Mouse (Mus musculus) ES-Bruce4 (cell line): ENCODE measurements around the gene Teddm2. TPM values are rescaled to one million over a fixed set of nuclear protein-coding genes. Genes with fewer than 3 reads are reported as not detected.

Experiments used
- H3K27ac ChIP-seq: 2 replicates; pipeline ENCODE4 v1.5.1; 2012; ENCODE audit warnings: low read length, inconsistent platforms; ENCODE audit not compliant: insufficient read depth
- H3K27me3 ChIP-seq: 2 replicates; pipeline ENCODE4 v1.6.1; 2012; ENCODE audit warnings: mild to moderate bottlenecking, low read length, inconsistent platforms; ENCODE audit not compliant: control insufficient read depth, poor library complexity, insufficient read depth, severe bottlenecking
- H3K36me3 ChIP-seq: 2 replicates; pipeline ENCODE4 v1.6.1; 2012; ENCODE audit warnings: inconsistent platforms, mild to moderate bottlenecking, low read length, moderate library complexity; ENCODE audit not compliant: control insufficient read depth, poor library complexity, insufficient read depth, severe bottlenecking
- H3K4me1 ChIP-seq: one replicate; pipeline ENCODE4 v1.8.1; 2011; ENCODE audit warnings: low read length; ENCODE audit not compliant: control insufficient read depth, insufficient read depth
- H3K4me3 ChIP-seq: 2 replicates; pipeline ENCODE4 v1.5.1; 2011; ENCODE audit warnings: low read depth, mild to moderate bottlenecking, low read length
- H3K9ac ChIP-seq: 2 replicates; pipeline ENCODE4 v1.6.1; 2012; ENCODE audit warnings: low read depth, mild to moderate bottlenecking, inconsistent platforms; ENCODE audit not compliant: poor library complexity, severe bottlenecking
- H3K9me3 ChIP-seq: replicated peaks from 2 replicates; pipeline ENCODE4 v1.6.1; 2012; ENCODE audit warnings: mild to moderate bottlenecking, low read length, inconsistent platforms; ENCODE audit not compliant: control insufficient read depth, poor library complexity, insufficient read depth, severe bottlenecking
- CTCF ChIP-seq: IDR thresholded peaks from one replicate; pipeline ENCODE4 v1.8.1; 2011; ENCODE audit warnings: low read depth, low read length
- EP300 ChIP-seq: IDR thresholded peaks from 2 replicates; pipeline ENCODE4 v1.6.1; 2011; ENCODE audit warnings: low read depth, low read length; ENCODE audit not compliant: insufficient read depth
- POLR2A ChIP-seq: IDR thresholded peaks from one replicate; pipeline ENCODE4 v1.8.1; 2011; ENCODE audit warnings: low read length; ENCODE audit not compliant: insufficient read depth
- polyA plus RNA-seq: library from polyadenylated mRNA; stranded (reverse); fragments of >200 nt; gene quantifications from 2 replicates; pipeline ENCODE4 v1.2.4, GENCODE M21; 2011; ENCODE audit warnings: low read depth; ENCODE audit not compliant: missing spikeins, insufficient read depth, insufficient read length

Teddm2 gene
- polyA plus RNA-seq, 1 experiment, result not detected

DNA sequence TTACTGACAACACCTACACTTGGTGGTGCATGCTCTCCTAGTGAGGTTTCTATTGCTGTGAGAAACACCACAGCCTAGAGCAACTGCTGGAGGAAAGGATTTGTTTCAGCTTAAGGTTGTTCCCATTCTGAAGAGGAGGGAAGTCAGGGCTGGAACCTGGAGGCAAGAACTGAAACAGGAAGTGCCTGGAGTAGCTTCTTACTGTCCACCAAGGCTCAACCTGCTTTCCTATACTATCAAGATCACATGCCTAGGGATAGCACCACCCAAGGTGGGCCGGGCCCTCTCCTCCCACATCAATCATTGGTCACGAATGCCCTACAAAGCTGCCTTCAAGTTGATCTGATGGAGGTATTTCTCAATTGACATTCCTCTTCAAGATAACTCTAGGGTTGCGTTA lies 21.6 kb upstream of the Teddm2 start:
- Histone ChIP-seq H3K27me3 (no peaks in the 10 kb centered on the region), H3K4me1 (no peaks in the 10 kb centered on the region), H3K27ac (no peak overlapping the region), H3K9ac (no peak overlapping the region), H3K9me3 (no peaks in the 10 kb centered on the region), H3K4me3 (no peak overlapping the region), H3K36me3 (no peaks in the 10 kb centered on the region)
- no peak for TF ChIP-seq EP300
- TF ChIP-seq CTCF, result no peak
- no peak for TF ChIP-seq POLR2A

- Histone ChIP-seq H3K27me3 (no peaks in the 10 kb centered on the region), H3K27ac (no peak overlapping the region), H3K9ac (no peak overlapping the region), H3K9me3 (no peaks in the 10 kb centered on the region; the same call in 1 of the 2 replicates), H3K36me3 (no peaks in the 10 kb centered on the region), H3K4me3 (no peak overlapping the region), H3K4me1 (no peaks in the 10 kb centered on the region)
- TF ChIP-seq POLR2A (no peak), EP300 (no peak), CTCF (no peak)
Measured at GRCm38 (mm10) chr1:153918521-153919206, 18.6 kb upstream of the Teddm2 start.

- Histone ChIP-seq H3K27ac (no peak overlapping the region), H3K9me3 (no peaks in the 10 kb centered on the region; the same call in 1 of the 2 replicates), H3K27me3 (no peaks in the 10 kb centered on the region), H3K4me3 (no peak overlapping the region), H3K9ac (no peak overlapping the region), H3K36me3 (peaks cover 17% of the 10 kb centered on the region), H3K4me1 (no peaks in the 10 kb centered on the region)
- TF ChIP-seq CTCF, result no peak
- no peak for TF ChIP-seq EP300
- no peak for TF ChIP-seq POLR2A
Measured at GRCm38 (mm10) chr1:153913869-153914268, 13.8 kb upstream of the Teddm2 start.

DNA sequence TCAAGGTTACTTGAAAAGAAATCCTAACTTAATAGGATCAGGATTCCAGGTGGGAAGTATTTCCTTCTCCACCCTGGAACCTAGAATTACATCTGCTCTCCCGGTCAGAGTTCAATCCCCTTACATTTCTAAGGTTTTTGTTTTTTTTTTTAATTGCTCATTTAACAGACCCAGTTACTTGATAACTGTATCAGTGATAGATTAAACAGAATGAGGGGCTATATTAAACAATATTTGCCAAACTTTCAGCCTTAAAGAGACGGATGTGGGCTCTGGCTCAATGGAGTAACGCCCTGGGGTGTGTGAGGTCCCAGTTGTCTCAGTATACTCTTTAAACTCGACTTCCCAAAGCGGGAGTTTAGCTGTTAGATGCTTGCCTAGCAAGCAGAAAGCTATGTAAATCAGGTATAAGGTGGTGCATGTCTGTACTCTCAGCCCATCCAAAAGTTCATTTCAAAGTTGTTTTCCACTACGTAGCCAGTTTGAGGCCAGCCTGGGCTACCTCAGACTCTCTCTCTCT lies 11.3 kb upstream of the Teddm2 start:
- H3K27ac ChIP-seq, result no peak overlapping the region
- peaks cover 2% of the 10 kb centered on the region for H3K9me3 ChIP-seq
- H3K9ac ChIP-seq, result no peak overlapping the region
- no peaks in the 10 kb centered on the region for H3K4me1 ChIP-seq
- TF ChIP-seq POLR2A (no peak), CTCF (no peak), EP300 (no peak)
- no peak overlapping the region for H3K4me3 ChIP-seq
- peaks cover 42% of the 10 kb centered on the region for H3K36me3 ChIP-seq
- H3K27me3 ChIP-seq, result no peaks in the 10 kb centered on the region

- no peak overlapping the region for H3K9ac ChIP-seq
- H3K27me3 ChIP-seq, result no peaks in the 10 kb centered on the region
- peaks cover 2% of the 10 kb centered on the region for H3K9me3 ChIP-seq
- no peak for TF ChIP-seq POLR2A
- no peak for TF ChIP-seq EP300
- no peak for TF ChIP-seq CTCF
- no peaks in the 10 kb centered on the region for H3K4me1 ChIP-seq
- H3K4me3 ChIP-seq, result no peak overlapping the region
- no peak overlapping the region for H3K27ac ChIP-seq
- peaks cover 49% of the 10 kb centered on the region for H3K36me3 ChIP-seq
Measured at GRCm38 (mm10) chr1:153910423-153910822, 10.4 kb upstream of the Teddm2 start.

- Histone ChIP-seq H3K4me1 (no peaks in the 10 kb centered on the region), H3K27ac (no peak overlapping the region), H3K9ac (no peak overlapping the region), H3K4me3 (no peak overlapping the region), H3K27me3 (no peaks in the 10 kb centered on the region), H3K36me3 (peaks cover 54% of the 10 kb centered on the region), H3K9me3 (peaks cover 2% of the 10 kb centered on the region)
- TF ChIP-seq CTCF, result no peak
Measured at GRCm38 (mm10) chr1:153909963-153910291, 9.9 kb upstream of the Teddm2 start.
